Mouse (Mus musculus): Measurements from ENCODE around the gene Gm16442. TPM values are rescaled to one million over a fixed set of nuclear protein-coding genes. Genes with fewer than 3 reads are reported as not detected.
"Not testable (repeated sequence)": the region's sequence is repeated elsewhere in the genome, so short reads cannot be mapped to it uniquely, and the experiment has no call there.

Gm16442 gene
- not detected in 2 replicates for total RNA-seq (2015; ENCODE audit: low replicate concordance)
- not detected in 2 replicates for total RNA-seq (2017; ENCODE audit: low replicate concordance)

GRCm38 (mm10) chr7:20122479-20122878 is at the start of gene Gm16442:
Gene Gm16442 (minus strand): TSS chr7:20122579.
- ATAC-seq (replicated peaks; ENCODE audit: low FRiP score, poor library complexity, severe bottlenecking): not testable (repeated sequence)

- not testable (repeated sequence) for ATAC-seq (replicated peaks; ENCODE audit: low FRiP score, poor library complexity, severe bottlenecking)
These were observed 45.9 kb upstream of the Gm16442 start, which contains the start of gene Vmn1r94 for GRCm38 (mm10) chr7:20168277-20168676. Gene Vmn1r94 (minus strand): TSS chr7:20168377.

DNA sequence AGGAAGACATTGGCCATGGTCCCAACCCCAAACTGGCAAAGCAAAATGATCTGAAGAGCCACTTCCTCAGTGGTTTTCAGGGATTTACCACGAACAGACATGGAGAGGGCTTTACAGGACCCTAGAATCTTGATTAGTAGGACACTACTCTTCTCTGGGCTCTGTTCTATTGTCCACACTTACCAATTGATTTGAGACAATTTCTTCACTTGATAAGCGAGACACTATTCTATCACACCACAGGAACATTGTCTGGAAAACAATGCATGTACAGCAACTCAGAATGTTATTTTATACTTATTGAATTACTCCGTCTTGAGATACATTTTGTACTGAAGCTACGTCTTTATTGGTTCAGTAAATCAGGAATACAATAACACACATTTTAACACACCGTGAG is 16.6 kb upstream of the Gm16442 start, which contains the start of gene Vmn1r93:
TSS of gene Vmn1r93 (minus strand) at position 101 of the 400 bp plus-strand sequence.
- ATAC-seq (replicated peaks; ENCODE audit: low FRiP score, poor library complexity, severe bottlenecking): not testable (repeated sequence)

GRCm38 (mm10) chr7:20099380-20099779 is 23.0 kb downstream of the Gm16442 start, which contains the start of gene Vmn1r91:
Gene Vmn1r91 (plus strand): TSS chr7:20099680.
- not testable (repeated sequence) for ATAC-seq (replicated peaks; ENCODE audit: low FRiP score, poor library complexity, severe bottlenecking)

GRCm38 (mm10) chr7:20078118-20078517 is 44.3 kb downstream of the Gm16442 start:
- not testable (repeated sequence) for ATAC-seq (replicated peaks; ENCODE audit: low FRiP score, poor library complexity, severe bottlenecking)

Other genes starting within 250 kb of the Gm16442 start
- gene Ceacam19, start 234.6 kb downstream of the Gm16442 start, total RNA-seq (2015; ENCODE audit: low replicate concordance): not detected in 2 replicates
- 0.28 TPM in 1 of 2 replicates, not detected in the other for gene Ceacam19, start 234.6 kb downstream of the Gm16442 start, total RNA-seq (2017; ENCODE audit: low replicate concordance)
- gene Pvr, start 201.4 kb downstream of the Gm16442 start, total RNA-seq (2015; ENCODE audit: low replicate concordance): 0.42 TPM in 1 of 2 replicates, not detected in the other
- gene Pvr, start 201.4 kb downstream of the Gm16442 start, total RNA-seq (2017; ENCODE audit: low replicate concordance): 1.9 TPM in 1 of 2 replicates, not detected in the other
- gene Igsf23, start 171.8 kb downstream of the Gm16442 start, total RNA-seq (2015; ENCODE audit: low replicate concordance): not detected in 2 replicates
- not detected in 2 replicates for gene Igsf23, start 171.8 kb downstream of the Gm16442 start, total RNA-seq (2017; ENCODE audit: low replicate concordance)
- gene Ceacam20, start 157.2 kb downstream of the Gm16442 start, total RNA-seq (2015; ENCODE audit: low replicate concordance): not detected in 2 replicates
- not detected in 2 replicates for gene Ceacam20, start 157.2 kb downstream of the Gm16442 start, total RNA-seq (2017; ENCODE audit: low replicate concordance)
- not detected in 2 replicates for gene Nlrp9b, start 131.1 kb downstream of the Gm16442 start, total RNA-seq (2015; ENCODE audit: low replicate concordance)
- not detected in 2 replicates for gene Nlrp9b, start 131.1 kb downstream of the Gm16442 start, total RNA-seq (2017; ENCODE audit: low replicate concordance)
- gene Vmn1r91, start 22.9 kb downstream of the Gm16442 start, total RNA-seq (2015; ENCODE audit: low replicate concordance): not detected in 2 replicates
- not detected in 2 replicates for gene Vmn1r91, start 22.9 kb downstream of the Gm16442 start, total RNA-seq (2017; ENCODE audit: low replicate concordance)
- gene Vmn1r93, start 16.5 kb upstream of the Gm16442 start, total RNA-seq (2015; ENCODE audit: low replicate concordance): not detected in 2 replicates
- gene Vmn1r93, start 16.5 kb upstream of the Gm16442 start, total RNA-seq (2017; ENCODE audit: low replicate concordance): not detected in 2 replicates
- gene Vmn1r94, start 45.8 kb upstream of the Gm16442 start, total RNA-seq (2015; ENCODE audit: low replicate concordance): not detected in 2 replicates
- not detected in 2 replicates for gene Vmn1r94, start 45.8 kb upstream of the Gm16442 start, total RNA-seq (2017; ENCODE audit: low replicate concordance)
- gene Vmn1r95, start 71.1 kb upstream of the Gm16442 start, total RNA-seq (2015; ENCODE audit: low replicate concordance): not detected in 2 replicates
- gene Vmn1r95, start 71.1 kb upstream of the Gm16442 start, total RNA-seq (2017; ENCODE audit: low replicate concordance): not detected in 2 replicates
- gene Gm6164, start 83.0 kb upstream of the Gm16442 start, total RNA-seq (2015; ENCODE audit: low replicate concordance): not detected in 2 replicates
- not detected in 2 replicates for gene Gm6164, start 83.0 kb upstream of the Gm16442 start, total RNA-seq (2017; ENCODE audit: low replicate concordance)
- not detected in 2 replicates for gene Gm4498, start 111.2 kb upstream of the Gm16442 start, total RNA-seq (2015; ENCODE audit: low replicate concordance)
- gene Gm4498, start 111.2 kb upstream of the Gm16442 start, total RNA-seq (2017; ENCODE audit: low replicate concordance): not detected in 2 replicates
- not detected in 2 replicates for gene Gm5890, start 140.3 kb upstream of the Gm16442 start, total RNA-seq (2015; ENCODE audit: low replicate concordance)
- gene Gm5890, start 140.3 kb upstream of the Gm16442 start, total RNA-seq (2017; ENCODE audit: low replicate concordance): not detected in 2 replicates
- gene Gm4133, start 211.5 kb upstream of the Gm16442 start, total RNA-seq (2015; ENCODE audit: low replicate concordance): not detected in 2 replicates
- gene Gm4133, start 211.5 kb upstream of the Gm16442 start, total RNA-seq (2017; ENCODE audit: low replicate concordance): not detected in 2 replicates